7 mouse cellular contexts compared by ENCODE assay signal in genomic region chr13:37826994-37827262, GRCm38 (mm10). TPM values are rescaled to one million over a fixed set of nuclear protein-coding genes. Genes with fewer than 3 reads are reported as not detected.
DNase-seq lines count a peak whose midpoint lies in the region; ATAC-seq and TF ChIP-seq lines count a peak whose summit lies in the region.

No protein-coding gene starts in this region.

- peak overlapping the region; percentile 84 for H3K4me3 ChIP-seq in lung, embryonic 14.5 days (ENCODE audit: low read depth, low read length)
- peak overlapping the region; percentile 87 for H3K4me3 ChIP-seq in embryonic facial prominence, embryonic 15.5 days (replicated peaks)
- H3K4me3 ChIP-seq in limb, embryonic 11.5 days (ENCODE audit: low read depth, low read length), result peak overlapping the region; percentile 88
- peak overlapping the region; percentile 95 for H3K4me3 ChIP-seq in small intestine, adult 2 months (ENCODE audit: low read depth, low read length)

- no peak for ATAC-seq in lung, embryonic 14.5 days (ENCODE audit: insufficient read depth)
- peak; percentile 39 for ATAC-seq in embryonic facial prominence, embryonic 15.5 days (ENCODE audit: insufficient number of reproducible peaks, low FRiP score, low TSS enrichment, low read depth)
- no peak for ATAC-seq in limb, embryonic 11.5 days (ENCODE audit: insufficient number of reproducible peaks, low FRiP score, low TSS enrichment, low read depth)

- no peak for TF ChIP-seq POLR2A in small intestine, adult 2 months (IDR thresholded peaks at IDR 0.05; ENCODE audit: low read depth, low read length)

- H3K9me3 ChIP-seq in lung, embryonic 14.5 days (ENCODE audit: low read depth, low read length), result no peaks in the 10 kb centered on the region
- H3K9me3 ChIP-seq in embryonic facial prominence, embryonic 15.5 days (replicated peaks), result no peaks in the 10 kb centered on the region
- no peaks in the 10 kb centered on the region for H3K9me3 ChIP-seq in limb, embryonic 11.5 days (ENCODE audit: control insufficient read depth, low read length)

- H3K27me3 ChIP-seq in lung, embryonic 14.5 days (ENCODE audit: insufficient read depth, low read length), result no peaks in the 10 kb centered on the region
- no peaks in the 10 kb centered on the region for H3K27me3 ChIP-seq in embryonic facial prominence, embryonic 15.5 days
- no peaks in the 10 kb centered on the region for H3K27me3 ChIP-seq in limb, embryonic 11.5 days (ENCODE audit: control insufficient read depth, insufficient read depth, low read length)
- H3K27me3 ChIP-seq in small intestine, adult 2 months (ENCODE audit: control insufficient read depth, insufficient read depth, low read length), result no peaks in the 10 kb centered on the region

- WGBS in lung, embryonic 14.5 days, result 0% methylated on average over 22 of the region's 36 CpGs
- WGBS in embryonic facial prominence, embryonic 15.5 days, result 0% methylated on average over 36 of the region's 36 CpGs
- WGBS in limb, embryonic 11.5 days, result under 1% methylated on average over 25 of the region's 36 CpGs
- WGBS in small intestine, adult 2 months, result under 1% methylated on average over 36 of the region's 36 CpGs

- H3K4me2 ChIP-seq in lung, embryonic 14.5 days, result peak overlapping the region; percentile 99
- peak overlapping the region; percentile 97 for H3K4me2 ChIP-seq in embryonic facial prominence, embryonic 15.5 days (replicated peaks)
- H3K4me2 ChIP-seq in limb, embryonic 11.5 days (ENCODE audit: low read depth, severe bottlenecking), result peak overlapping the region; percentile 93

- no peak for TF ChIP-seq CTCF in lung, embryonic 14.5 days (IDR thresholded peaks at IDR 0.05; ENCODE audit: low read depth)
- TF ChIP-seq CTCF in small intestine, adult 2 months (IDR thresholded peaks at IDR 0.05; ENCODE audit: extremely low read depth, insufficient read length, insufficient replicate concordance, low read depth, low read length), result no peak

- no peak for DNase-seq in lung, embryonic 14.5 days
- no peak for DNase-seq in lung, postnatal 36 days
- DNase-seq in limb, embryonic 11.5 days (ENCODE audit: low spot score), result peak; percentile 77
- no peak for DNase-seq in layer of hippocampus, adult 9-10 months (ENCODE audit: low spot score)
- no peak for DNase-seq in adrenal gland, postnatal 25 days

- no peaks in the 10 kb centered on the region for H3K36me3 ChIP-seq in lung, embryonic 14.5 days (ENCODE audit: insufficient read depth)
- H3K36me3 ChIP-seq in embryonic facial prominence, embryonic 15.5 days, result no peaks in the 10 kb centered on the region
- H3K36me3 ChIP-seq in limb, embryonic 11.5 days (ENCODE audit: control insufficient read depth, insufficient read depth, low read length), result no peaks in the 10 kb centered on the region
- H3K36me3 ChIP-seq in small intestine, adult 2 months (ENCODE audit: control insufficient read depth, insufficient read depth, low read length), result no peaks in the 10 kb centered on the region

- peak overlapping the region; percentile 86 for H3K9ac ChIP-seq in lung, embryonic 14.5 days
- H3K9ac ChIP-seq in embryonic facial prominence, embryonic 15.5 days, result peak overlapping the region; percentile 77
- H3K9ac ChIP-seq in limb, embryonic 11.5 days (ENCODE audit: low read length), result peak overlapping the region; percentile 83

- H3K27ac ChIP-seq in lung, embryonic 14.5 days (ENCODE audit: low read depth), result peak overlapping the region; percentile 95
- H3K27ac ChIP-seq in embryonic facial prominence, embryonic 15.5 days (replicated peaks), result peak overlapping the region; percentile 89
- H3K27ac ChIP-seq in limb, embryonic 11.5 days (replicated peaks; ENCODE audit: low read depth, low read length), result peak overlapping the region; percentile 71
- peak overlapping the region; percentile 88 for H3K27ac ChIP-seq in small intestine, adult 2 months (ENCODE audit: insufficient read depth, low read depth, low read length)

- H3K4me1 ChIP-seq in lung, embryonic 14.5 days (ENCODE audit: insufficient read depth), result peaks cover 15% of the 10 kb centered on the region
- H3K4me1 ChIP-seq in embryonic facial prominence, embryonic 15.5 days, result peaks cover 47% of the 10 kb centered on the region
- H3K4me1 ChIP-seq in limb, embryonic 11.5 days (ENCODE audit: control insufficient read depth, insufficient read depth, low read length), result peaks cover 12% of the 10 kb centered on the region
- peaks cover 15% of the 10 kb centered on the region for H3K4me1 ChIP-seq in small intestine, adult 2 months (ENCODE audit: control insufficient read depth, insufficient read depth, insufficient read length, low read length)

RNA-seq across cellular contexts. Expression of gene Rreb1, which starts 48.7 kb away (rescaled TPM):
- 22.5 and 23.8 TPM in 2 replicates for polyA plus RNA-seq in lung, embryonic 14.5 days (2014; fragmentation: Nextera tagmentation; extraction: Ambion mirVana)
- polyA plus RNA-seq in embryonic facial prominence, embryonic 15.5 days (2015; fragmentation: Nextera tagmentation; extraction: Ambion mirVana), result 14.4 and 14.8 TPM in 2 replicates
- polyA plus RNA-seq in limb, embryonic 11.5 days (2014; fragmentation: Nextera tagmentation; extraction: Ambion mirVana), result 5.4 and 7.5 TPM in 2 replicates
- 16.7 and 28.2 TPM in 2 replicates for polyA plus RNA-seq in small intestine, adult 2 months (2012; rRNA removed)
- 78.2 and 87.2 TPM in 2 replicates for total RNA-seq in adrenal gland, postnatal 25 days (2021)
